Mouse (Mus musculus) heart, postnatal 0 days (tissue): Measurements from ENCODE around the gene Fcna. TPM values are rescaled to one million over a fixed set of nuclear protein-coding genes. Genes with fewer than 3 reads are reported as not detected.

Source experiments
- ATAC-seq: fragments of 200-750 bp; cut with Nextera tagmentation; 2 replicates; pipeline ENCODE4 v1.8.0; 2017; ENCODE audit warnings: low read depth, moderate number of reproducible peaks, moderate library complexity; ENCODE audit not compliant: insufficient read depth
- DNase-seq: peaks from one replicate; pipeline ENCODE4 v3.0.0-alpha.2; 2016; ENCODE audit warnings: low spot score
- H3K27ac ChIP-seq: fragments of 300-500 bp; sonication (generic); 2 replicates; pipeline ENCODE4 v1.5.1; 2014; ENCODE audit warnings: low read depth, mild to moderate bottlenecking
- H3K27me3 ChIP-seq: fragments of 300-500 bp; sonication (generic); 2 replicates; pipeline ENCODE4 v1.6.1; 2014; ENCODE audit warnings: low read length, mixed read lengths; ENCODE audit not compliant: control insufficient read depth, insufficient read depth
- H3K36me3 ChIP-seq: fragments of 300-500 bp; sonication (generic); replicated peaks from 2 replicates; pipeline ENCODE4 v1.6.1; 2014; ENCODE audit warnings: low read length, mixed read lengths; ENCODE audit not compliant: control insufficient read depth, insufficient read depth
- H3K4me1 ChIP-seq: fragments of 300-500 bp; sonication (generic); 2 replicates; pipeline ENCODE4 v1.6.1; 2014; ENCODE audit warnings: antibody characterized with exemption; ENCODE audit not compliant: control insufficient read depth, insufficient read depth
- H3K4me2 ChIP-seq: fragments of 300-500 bp; sonication (generic); 2 replicates; pipeline ENCODE4 v1.6.1; 2014; ENCODE audit warnings: low read depth, mild to moderate bottlenecking, low read length, moderate library complexity
- H3K4me3 ChIP-seq: fragments of 300-500 bp; sonication (generic); 2 replicates; pipeline ENCODE4 v1.5.1; 2014; ENCODE audit warnings: low read depth, low read length
- H3K9ac ChIP-seq: fragments of 300-500 bp; sonication (generic); replicated peaks from 2 replicates; pipeline ENCODE4 v1.6.1; 2014; ENCODE audit warnings: low read depth, low read length, mixed read lengths
- H3K9me3 ChIP-seq: fragments of 300-500 bp; sonication (generic); replicated peaks from 2 replicates; pipeline ENCODE4 v1.6.1; 2016; ENCODE audit warnings: low read length; ENCODE audit not compliant: control insufficient read depth
- CTCF ChIP-seq: IDR thresholded peaks from 2 replicates; pipeline ENCODE4 v1.5.1; 2016; ENCODE audit warnings: antibody characterized with exemption, control low read depth, low read depth
- EP300 ChIP-seq: IDR thresholded peaks from 2 replicates; pipeline ENCODE4 v1.6.1; 2016; ENCODE audit warnings: antibody characterized with exemption, low read depth
- WGBS: fragments of 180-500 bp; shearing (Covaris S2); extraction: QIAGEN DNeasy Blood & Tissue Kit; methylation state at CpG from one replicate; pipeline ENCODE4 v1.1.7; 2014; 5-methylcytosine and 5-hydroxymethylcytosine counted together
- polyA plus RNA-seq: library from polyadenylated mRNA; unstranded; fragments of >200 nt; fragmentation: Nextera tagmentation; extraction: Ambion mirVana; gene quantifications from 2 replicates; pipeline ENCODE4 v1.2.1, GENCODE M21; 2015
- total RNA-seq: library from RNA; depleted of rRNA; stranded (reverse); fragments of >200 nt; gene quantifications from 2 replicates; pipeline ENCODE4 v1.2.3, GENCODE M21; 2014; ENCODE audit warnings: low replicate concordance

Gene Fcna
- total and polyA plus RNA-seq, 2 experiments from 2014 or later = 1.9 to 4.8 TPM

- Histone ChIP-seq H3K9me3 (no peaks in the 10 kb centered on the region), H3K4me2 (peak within 1 kb of the TSS; percentile 92), H3K4me1 (0 out of 2 replicates have a peak, but pooled peaks cover 4% of the 10 kb centered on the region), H3K27me3 (peaks cover 23% of the 10 kb centered on the region), H3K4me3 (peak within 1 kb of the TSS; percentile 55), H3K36me3 (no peaks in the 10 kb centered on the region; the same call in 1 of the 2 replicates), H3K27ac (peak within 1 kb of the TSS; percentile 68), H3K9ac (peak within 1 kb of the TSS; percentile 61)
- WGBS = 6% methylated on average over 34 of the region's 34 CpGs
- TF ChIP-seq CTCF (peak; percentile 54), EP300 (no peak)
- ATAC-seq (peak; percentile 93), DNase-seq (peak; percentile 82)
Measured at GRCm38 (mm10) chr2:25621229-25622200, 6.3 kb downstream of the Fcna start, which contains the start of gene Tmem141. Gene Tmem141 (minus strand): TSS chr2:25622005.

GRCm38 (mm10) chr2:25620852-25621228 is 7.0 kb downstream of the Fcna start:
- no peak for DNase-seq
- H3K9ac ChIP-seq = no peak overlapping the region
- H3K4me3 ChIP-seq = no peak overlapping the region
- H3K27me3 ChIP-seq = peaks cover 29% of the 10 kb centered on the region
- 0 out of 2 replicates have a peak overlapping the region, but pooled peaks have one; percentile 92 for H3K4me2 ChIP-seq
- 79% methylated on average over 4 of the region's 4 CpGs for WGBS
- no peak overlapping the region for H3K27ac ChIP-seq
- ATAC-seq = no peak
- H3K4me1 ChIP-seq = peaks cover 4% of the 10 kb centered on the region; the same call in 1 of the 2 replicates
- TF ChIP-seq EP300 = no peak
- no peak for TF ChIP-seq CTCF
- H3K9me3 ChIP-seq = no peaks in the 10 kb centered on the region
- no peaks in the 10 kb centered on the region; the same call in 1 of the 2 replicates for H3K36me3 ChIP-seq

GRCm38 (mm10) chr2:25620386-25620785 is 7.4 kb downstream of the Fcna start:
- Histone ChIP-seq H3K27ac (no peak overlapping the region), H3K4me3 (no peak overlapping the region), H3K9me3 (no peaks in the 10 kb centered on the region), H3K27me3 (peaks cover 34% of the 10 kb centered on the region), H3K4me1 (peaks cover 4% of the 10 kb centered on the region; the same call in 1 of the 2 replicates), H3K4me2 (no peak overlapping the region), H3K36me3 (no peaks in the 10 kb centered on the region; the same call in 1 of the 2 replicates), H3K9ac (no peak overlapping the region)
- TF ChIP-seq CTCF (no peak), EP300 (no peak)
- no peak for ATAC-seq
- 77% methylated on average over 6 of the region's 6 CpGs for WGBS
- no peak for DNase-seq

- Histone ChIP-seq H3K36me3 (no peaks in the 10 kb centered on the region; the same call in 1 of the 2 replicates), H3K4me1 (peaks cover 4% of the 10 kb centered on the region; the same call in 1 of the 2 replicates), H3K4me3 (no peak within 1 kb of the TSS), H3K27ac (no peak within 1 kb of the TSS), H3K4me2 (no peak within 1 kb of the TSS), H3K9ac (no peak within 1 kb of the TSS), H3K9me3 (no peaks in the 10 kb centered on the region), H3K27me3 (peaks cover 44% of the 10 kb centered on the region)
- TF ChIP-seq EP300 (no peak), CTCF (no peak)
- DNase-seq (no peak), ATAC-seq (no peak)
- WGBS = 74% methylated on average over 3 of the region's 3 CpGs
Measured at GRCm38 (mm10) chr2:25617578-25617977, 10.3 kb downstream of the Fcna start, which contains the start of gene Ccdc183. Gene Ccdc183 (minus strand): TSS chr2:25617678.

GRCm38 (mm10) chr2:25616398-25616797 is 11.4 kb downstream of the Fcna start:
- peaks cover 44% of the 10 kb centered on the region for H3K27me3 ChIP-seq
- no peak overlapping the region for H3K9ac ChIP-seq
- DNase-seq (no peak), ATAC-seq (no peak)
- H3K27ac ChIP-seq = no peak overlapping the region
- H3K36me3 ChIP-seq = no peaks in the 10 kb centered on the region; the same call in 1 of the 2 replicates
- H3K4me1 ChIP-seq = peaks cover 3% of the 10 kb centered on the region; the same call in 1 of the 2 replicates
- WGBS = 14% methylated on average over 22 of the region's 22 CpGs
- TF ChIP-seq EP300 (no peak), CTCF (no peak)
- H3K9me3 ChIP-seq = no peaks in the 10 kb centered on the region
- H3K4me2 ChIP-seq = no peak overlapping the region
- H3K4me3 ChIP-seq = peak overlapping the region; percentile 18; the same call in 1 of the 2 replicates
